Comparison of ENCODE assay signal across 11 mouse cellular contexts in genomic region chr2:84757026-84757682, GRCm38 (mm10). TPM values are rescaled to one million over a fixed set of nuclear protein-coding genes. Genes with fewer than 3 reads are reported as not detected.
"Had no signal": no experiment of that assay in that cellular context is flagged by ENCODE, and none has a peak within 500 bp of the region (broad histone marks: within the 10 kb centered on the region; RNA-seq: fewer than 3 reads in every experiment).

No protein-coding gene starts in this region.

- DNase-seq: kidney, adult 18-20 months; liver, embryonic 13.5 days; lung, adult 18-20 months; midbrain, embryonic 14.5 days; thymus, postnatal 36 days had no signal

- H3K27me3 ChIP-seq: limb, embryonic 13.5 days had no signal

- H3K27ac ChIP-seq: kidney, postnatal 0 days; layer of hippocampus, adult 2 months; limb, embryonic 13.5 days; midbrain, embryonic 10.5 days had no signal

- H3K36me3 ChIP-seq: limb, embryonic 13.5 days; liver, embryonic 13.5 days; midbrain, embryonic 10.5 days had no signal

- H3K4me1 ChIP-seq: limb, embryonic 13.5 days had no signal

- H3K4me3 ChIP-seq: layer of hippocampus, adult 2 months; limb, embryonic 13.5 days; liver, embryonic 13.5 days; midbrain, embryonic 10.5 days; myocyte had no signal

- H3K9me3 ChIP-seq: limb, embryonic 13.5 days; liver, embryonic 13.5 days; midbrain, embryonic 10.5 days had no signal

RNA-seq across cellular contexts. Expression of gene Gm19426, which starts 13.7 kb away (rescaled TPM):
- total RNA-seq: neutrophil, adult 5-6 weeks had no signal

RNA-seq across cellular contexts. Expression of gene Serping1, which starts 18.1 kb away (rescaled TPM):
- total RNA-seq: neutrophil, adult 5-6 weeks had no signal
